Mouse (Mus musculus) T-helper 17 cell (primary cell): Measurements from ENCODE around the gene Grin2d.
"Not testable (repeated sequence)": the region's sequence is repeated elsewhere in the genome, so short reads cannot be mapped to it uniquely, and the experiment has no call there.

Source experiments
- in situ Hi-C, 2 experiments: fragments of 300-600 bp; cut with MboI, MseI; formaldehyde crosslinking; loops; 1 replicate in 1 of 2; 2 replicates in 1 of 2; pipeline ENCODE4 v1.15.1; 2025; ENCODE audit warnings: high pct_unique_total_duplicates in 2 of 2

Gene Grin2d

GRCm38 (mm10) chr7:45902481-45903002 is 24.4 kb upstream of the Grin2d start:
- in situ Hi-C loops: loop anchor here in 1 of 2 experiments (25.0 kb wide), 1 partner anchor 1110 kb away; the partner anchor contains the start of gene Spty2d1

DNA sequence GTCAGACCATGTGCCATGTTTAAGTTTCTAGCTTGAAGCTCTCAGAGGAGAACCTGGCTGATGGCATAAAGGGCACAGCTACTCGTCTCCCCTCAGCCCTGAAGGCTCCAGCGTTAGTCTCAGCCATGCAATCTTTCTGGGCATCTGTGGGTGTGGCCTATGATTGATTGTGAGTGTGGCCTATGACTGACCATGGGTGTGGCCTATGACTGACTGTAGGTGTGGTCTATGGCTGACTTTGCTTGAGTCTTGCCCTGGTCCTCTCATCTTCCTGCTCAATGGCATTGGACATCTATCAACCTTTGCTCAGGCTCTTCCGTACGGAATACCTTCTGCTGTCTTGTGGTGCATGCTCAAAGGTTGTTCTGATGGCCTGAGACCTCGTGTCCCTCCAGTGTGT is 23.4 kb upstream of the Grin2d start:
- in situ Hi-C loops: loop anchor here in 1 of 2 experiments (25.0 kb wide), 1 partner anchor 1111 kb away; the partner anchor contains the start of gene Spty2d1

DNA sequence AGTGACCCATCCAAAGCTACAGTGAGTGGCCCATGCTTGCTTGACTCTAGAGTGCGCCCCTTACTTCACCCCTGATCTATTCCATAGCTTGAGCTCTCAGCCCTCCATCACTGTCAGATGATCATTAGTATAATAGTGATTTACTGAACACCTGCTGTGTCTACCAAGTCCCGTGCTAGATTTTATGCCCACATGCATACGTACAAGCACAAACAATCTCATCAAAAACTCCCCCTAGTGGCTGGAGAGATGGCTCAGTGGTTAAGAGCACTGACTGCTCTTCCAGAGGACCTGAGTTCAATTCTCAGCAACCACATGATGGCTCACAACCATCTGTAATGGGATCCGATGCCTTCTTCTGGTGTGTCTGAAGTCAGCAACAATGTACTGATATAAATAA is 19.9 kb upstream of the Grin2d start:
- in situ Hi-C loops: not testable (repeated sequence)

DNA sequence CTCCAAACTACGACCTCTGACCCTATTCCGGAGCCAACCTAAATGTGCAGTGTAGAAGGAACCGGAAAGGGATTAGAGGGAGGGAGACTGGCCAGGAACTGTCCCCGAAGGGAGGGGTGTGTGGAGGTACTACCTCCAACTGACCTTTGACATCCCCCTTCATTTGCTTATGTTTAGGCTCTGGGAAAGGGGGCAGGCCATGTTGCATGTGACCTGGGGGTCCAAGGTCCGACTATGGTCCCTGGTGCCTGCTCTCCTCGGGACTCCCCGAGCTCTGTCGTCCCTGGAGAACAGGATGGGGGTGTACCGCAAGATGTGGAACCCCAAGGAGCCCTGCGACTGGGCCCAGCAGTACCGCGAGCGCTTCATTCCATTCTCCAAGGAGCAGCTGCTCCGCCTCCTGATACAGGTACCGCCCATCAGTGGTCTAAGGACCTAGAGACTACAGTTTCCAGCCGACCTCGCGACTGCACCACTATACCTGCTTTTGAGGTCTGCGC is 19.1 kb upstream of the Grin2d start:
- in situ Hi-C loops: no loop called here

GRCm38 (mm10) chr7:45896517-45897257 is 18.5 kb upstream of the Grin2d start, which contains the start of the genes Syngr4 and Tmem143:
Gene Syngr4 (minus strand): TSS chr7:45896714.
Gene Tmem143 (plus strand): TSS chr7:45896941.
- in situ Hi-C loops: no loop called here

GRCm38 (mm10) chr7:45895931-45896516 is 17.8 kb upstream of the Grin2d start:
- in situ Hi-C loops: no loop called here

DNA sequence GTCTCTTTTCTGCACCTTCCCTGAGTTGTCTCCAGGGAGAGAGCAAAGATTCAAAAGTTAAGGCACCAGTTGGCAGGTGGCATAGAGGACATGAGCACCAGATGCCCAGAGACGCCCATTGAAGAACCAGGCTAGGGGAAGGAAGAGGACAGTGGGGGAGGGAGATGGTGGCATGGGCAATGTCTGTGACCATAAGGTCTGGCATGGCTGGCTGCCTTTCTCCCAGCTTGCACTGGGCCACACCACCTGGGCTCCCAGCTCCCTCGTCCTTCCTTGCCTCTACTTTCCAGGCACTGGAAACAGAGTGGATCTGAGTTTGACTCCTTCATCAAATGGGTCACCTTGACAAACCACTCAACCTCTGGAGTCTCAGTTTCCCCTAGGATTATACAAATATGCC is 14.5 kb upstream of the Grin2d start:
- in situ Hi-C loops: no loop called here

DNA sequence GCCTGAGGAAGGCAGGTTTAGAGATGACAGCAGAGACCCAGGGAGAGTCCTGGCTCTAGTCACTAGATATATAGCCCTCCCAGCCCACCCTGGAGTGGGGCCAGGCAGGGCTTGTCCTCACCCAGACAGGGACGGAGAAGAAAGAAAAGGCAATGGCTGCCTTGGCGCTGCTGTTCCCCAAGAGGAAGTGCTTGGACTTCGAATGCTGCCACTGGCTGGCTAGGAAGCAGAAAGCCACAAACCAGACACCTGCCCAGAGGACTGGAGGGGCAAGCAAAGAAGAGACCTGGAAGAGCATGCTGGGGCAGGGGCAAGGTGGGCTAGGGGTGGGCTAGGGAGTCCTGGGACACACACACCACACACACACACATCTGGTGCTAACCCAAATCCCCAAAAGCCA is 9.1 kb upstream of the Grin2d start:
- in situ Hi-C loops: no loop called here

- in situ Hi-C loops: no loop called here
These were observed 2.8 kb upstream of the Grin2d start for GRCm38 (mm10) chr7:45881011-45881410.

GRCm38 (mm10) chr7:45880531-45880930 is 2.4 kb upstream of the Grin2d start:
- in situ Hi-C loops: no loop called here

DNA sequence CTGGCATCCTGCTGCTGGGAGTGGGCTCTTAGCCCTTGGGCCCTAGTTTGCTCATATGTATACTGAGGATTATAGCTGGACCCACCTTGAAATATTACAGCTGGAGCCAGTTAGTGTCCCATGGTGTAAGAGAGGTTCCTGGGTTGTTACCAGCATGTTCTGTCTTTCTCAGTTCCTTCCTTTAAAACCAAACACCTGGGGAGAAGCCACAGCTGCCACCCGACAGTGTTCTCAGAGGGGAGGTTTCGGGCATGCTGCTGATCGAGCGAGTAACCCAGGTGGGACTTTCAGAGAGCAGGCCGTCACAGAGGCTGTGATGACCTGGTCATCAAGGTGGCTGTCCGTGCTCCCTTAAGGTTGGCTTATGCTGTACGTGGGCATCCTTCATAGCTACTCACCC is 1.3 kb downstream of the Grin2d start:
- in situ Hi-C loops: no loop called here

- in situ Hi-C loops: loop anchor here in 1 of 2 experiments (5.0 kb wide), 1 partner anchor 49 kb away; the partner anchor contains the start of genes Ccdc114 and Emp3
These were observed 4.9 kb downstream of the Grin2d start for GRCm38 (mm10) chr7:45873061-45873947.

DNA sequence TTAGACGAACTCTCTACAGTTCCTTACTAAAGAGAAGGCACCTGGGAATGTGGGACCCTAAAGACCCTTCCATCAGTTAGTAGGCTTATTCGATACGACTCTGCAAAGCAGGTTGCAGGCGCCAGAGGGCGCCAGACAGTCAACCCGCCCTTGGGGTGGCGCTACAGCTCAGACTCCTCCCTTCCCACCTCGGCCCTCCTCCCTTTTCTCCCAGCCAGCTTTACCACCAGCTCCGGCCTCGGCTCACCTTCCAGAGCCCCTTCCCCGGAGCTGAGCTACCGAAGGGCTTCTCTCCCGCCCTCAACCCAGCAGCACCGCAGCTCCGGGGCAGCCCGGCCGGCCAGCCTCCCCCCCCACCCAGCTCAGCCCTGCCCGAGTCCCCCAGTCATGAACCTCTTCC is 5.6 kb downstream of the Grin2d start, which contains the start of gene Kdelr1:
Gene Kdelr1, plus strand, starts transcription at position 149 of the 400 bp plus-strand sequence.
- in situ Hi-C loops: loop anchor here in 1 of 2 experiments (5.0 kb wide), 1 partner anchor 50 kb away; the partner anchor contains the start of genes Ccdc114 and Emp3

DNA sequence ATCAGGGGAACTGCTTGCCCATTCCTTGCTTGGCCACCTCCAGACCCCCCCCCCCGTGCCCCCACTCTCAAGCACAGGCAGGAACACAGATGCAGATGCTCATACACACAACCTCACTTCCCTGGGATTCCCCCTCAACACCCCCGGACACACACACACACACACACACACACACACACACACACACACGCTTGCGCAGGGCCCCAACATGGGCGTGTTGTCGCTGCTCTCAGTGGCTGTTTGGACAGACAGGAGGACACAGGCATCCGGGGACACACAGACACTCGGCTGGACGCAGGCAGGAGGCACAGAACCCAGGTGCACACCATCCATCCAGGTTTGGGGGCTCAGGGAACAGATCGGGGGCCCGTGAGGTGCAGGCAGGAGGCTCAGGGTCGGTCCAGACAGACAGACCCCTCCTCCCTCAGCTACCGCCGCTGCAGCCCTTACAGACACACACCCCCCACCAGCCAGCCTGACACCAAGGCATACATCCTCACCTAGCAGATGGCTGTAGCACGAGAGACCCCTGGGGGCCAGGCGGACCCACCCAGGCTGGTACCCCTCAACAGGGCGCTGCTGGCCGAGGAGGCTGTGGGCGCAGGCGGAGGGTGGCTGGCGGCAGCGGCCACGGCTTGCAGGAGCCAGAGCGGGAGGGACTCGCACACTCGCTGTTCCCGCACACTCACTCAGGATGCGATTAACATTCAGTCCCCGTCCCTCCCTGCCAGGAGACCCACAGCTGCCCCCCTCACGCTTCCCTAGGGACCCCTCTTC is 7.7 kb downstream of the Grin2d start:
- in situ Hi-C loops: loop anchor here in 1 of 2 experiments (5.0 kb wide), 1 partner anchor 52 kb away; the partner anchor contains the start of genes Ccdc114 and Emp3

DNA sequence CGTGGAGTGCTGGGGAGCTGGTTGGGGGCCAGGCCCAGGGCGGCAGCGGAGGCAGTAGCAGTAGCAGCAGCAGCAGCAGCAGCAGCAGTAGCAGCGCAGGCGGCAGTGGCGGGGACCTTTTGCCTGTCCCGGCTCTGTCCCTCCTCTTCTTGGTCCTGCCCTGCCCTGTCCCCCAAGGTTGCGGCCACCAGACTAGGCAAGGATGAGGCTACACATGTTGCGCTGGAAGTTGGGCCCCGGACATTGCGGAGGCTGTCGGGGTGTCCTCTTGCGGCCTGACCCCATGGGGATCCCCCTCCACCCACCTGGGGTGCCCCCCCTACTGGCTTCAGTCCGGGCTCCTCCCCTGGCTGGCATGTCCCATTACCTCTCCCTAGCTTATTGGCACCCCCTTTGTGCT is 8.4 kb downstream of the Grin2d start:
- in situ Hi-C loops: loop anchor here in 1 of 2 experiments (5.0 kb wide), 1 partner anchor 53 kb away; the partner anchor contains the start of genes Ccdc114 and Emp3

DNA sequence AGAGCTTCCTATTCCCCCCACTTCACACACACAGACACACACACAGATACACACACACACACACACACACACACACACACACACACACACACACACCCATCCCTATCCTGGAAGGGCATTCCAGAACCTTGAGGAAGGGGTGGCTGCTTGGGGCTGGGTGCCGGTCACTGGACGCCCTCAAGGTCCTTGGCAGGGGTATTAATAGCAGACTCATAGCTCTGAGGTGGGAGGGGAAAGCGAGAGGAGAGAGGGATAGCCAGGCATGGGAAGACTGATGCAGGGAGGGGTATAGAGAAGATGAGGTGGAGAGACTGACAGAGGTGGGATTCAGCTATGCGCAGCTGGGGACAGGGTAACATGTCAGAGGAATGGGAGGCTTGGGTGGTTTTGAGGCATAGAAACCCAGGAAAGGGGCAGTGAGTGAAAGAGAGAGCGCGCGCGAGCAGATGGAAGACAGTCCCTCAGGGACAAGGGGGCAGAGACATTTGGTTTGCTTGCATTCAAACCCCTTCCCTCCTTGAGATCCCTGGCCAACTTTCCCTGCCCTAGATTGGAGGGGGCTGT is 9.0 kb downstream of the Grin2d start:
- in situ Hi-C loops: no loop called here

DNA sequence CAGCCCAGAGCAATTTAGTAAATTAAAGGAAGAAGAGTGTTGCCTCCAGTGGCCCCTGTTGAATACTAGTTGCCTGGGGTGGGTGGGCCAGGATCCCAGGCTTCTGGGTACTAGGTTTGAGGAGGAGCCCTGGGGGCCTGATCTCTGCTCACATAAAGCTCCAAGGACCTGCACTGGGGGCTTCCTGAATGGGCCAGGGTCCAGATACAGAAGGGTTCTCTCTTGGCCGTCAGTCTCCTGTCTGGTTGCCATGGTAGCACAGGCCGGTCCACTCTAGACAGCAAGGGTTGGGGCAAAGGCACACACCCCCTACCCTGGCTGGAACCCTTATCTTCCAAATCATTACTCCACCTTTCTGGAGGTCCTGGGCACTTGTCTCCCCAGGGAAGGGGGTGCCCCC is 10.3 kb downstream of the Grin2d start:
- in situ Hi-C loops: no loop called here

DNA sequence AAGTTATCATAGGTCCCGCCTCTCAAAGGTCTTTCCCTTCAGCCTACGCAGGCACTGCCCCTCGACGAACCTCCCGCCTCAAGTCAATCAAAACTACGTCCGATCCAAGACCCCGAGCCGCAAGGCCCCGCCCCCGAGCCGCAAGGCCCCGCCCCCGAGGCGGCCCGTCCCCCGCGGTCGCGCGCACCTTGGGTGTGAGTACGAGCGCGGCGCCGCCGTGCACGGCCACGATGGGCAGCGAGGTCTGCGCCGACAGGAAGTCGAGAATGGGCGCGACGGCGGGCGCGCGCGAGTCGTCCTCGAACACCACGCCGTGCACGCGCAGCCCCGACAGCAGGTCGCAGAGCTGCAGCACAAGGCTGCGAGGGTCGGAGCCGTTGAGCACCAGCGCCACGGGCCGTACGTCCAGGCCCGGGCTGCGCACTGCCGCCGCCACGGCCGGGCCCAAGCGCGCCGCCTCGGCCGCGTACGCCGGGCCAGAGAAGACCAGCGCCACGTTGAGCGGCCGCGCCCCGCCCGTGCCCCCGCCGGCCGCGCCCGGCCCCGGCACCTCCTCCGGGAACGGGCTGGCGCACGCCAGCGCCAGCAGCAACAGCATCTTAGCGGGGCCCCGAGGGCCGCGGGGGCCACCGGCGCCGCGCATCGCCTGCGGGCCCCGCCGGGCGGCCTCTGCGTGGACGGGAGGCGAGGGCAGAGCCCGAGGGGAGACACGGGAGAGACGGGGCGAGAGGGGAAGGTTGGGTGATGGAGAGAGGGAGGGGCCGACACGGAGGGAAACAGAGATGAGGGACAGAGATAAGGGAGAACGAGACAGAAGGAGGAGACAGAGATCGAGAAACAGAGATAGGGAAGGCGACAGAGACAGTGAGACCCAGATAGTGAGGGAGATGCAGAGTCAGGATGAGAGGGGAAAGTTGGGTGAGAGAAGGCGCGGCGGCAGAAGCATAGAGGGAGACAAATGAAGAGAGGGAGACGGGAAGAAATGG is 12.0 kb downstream of the Grin2d start:
- in situ Hi-C loops: no loop called here

DNA sequence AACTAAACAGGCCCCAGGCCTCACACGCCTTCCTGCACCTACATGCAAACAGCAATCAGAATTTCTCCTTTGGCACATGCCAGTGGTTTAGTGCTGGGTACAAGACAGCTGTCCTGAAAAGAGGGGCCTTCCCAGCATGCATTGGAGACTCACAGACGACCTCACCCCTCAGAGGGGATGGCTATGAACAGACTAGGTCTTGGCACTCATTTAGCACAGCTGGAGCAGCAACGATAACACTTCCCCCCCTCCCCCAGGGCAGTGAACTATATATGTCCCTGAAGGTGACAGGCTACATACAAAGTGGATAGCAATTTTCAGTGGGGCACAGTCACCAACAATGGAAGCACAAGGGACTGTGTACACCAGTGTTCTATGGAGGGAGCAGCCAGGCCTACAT is 13.7 kb downstream of the Grin2d start:
- in situ Hi-C loops: no loop called here
